Mouse (Mus musculus): Measurements from ENCODE around the gene Lrrc10b. TPM values are rescaled to one million over a fixed set of nuclear protein-coding genes. Genes with fewer than 3 reads are reported as not detected.
A peak's percentile ranks its signal among the peaks of the same experiment; 100 is the strongest.

Gene Lrrc10b
- 1 to 10 TPM; 3.5 to 6.2 TPM for total RNA-seq (2021)
- long read RNA-seq, experiment 1, transcript Lrrc10b-201 (1 exons, 2,103 nt): major isoform, 9 of 9 reads
- long read RNA-seq, experiment 1, partial matches to known transcripts: 0 of 9 reads
- long read RNA-seq, experiment 1, other reads (novel, unspliced or antisense): 0 of 9 reads
- long read RNA-seq, experiment 2, transcript Lrrc10b-201 (1 exons, 2,103 nt): major isoform, 8 of 8 reads
- long read RNA-seq, experiment 2, partial matches to known transcripts: 0 of 8 reads
- long read RNA-seq, experiment 2, other reads (novel, unspliced or antisense): 0 of 8 reads

DNA sequence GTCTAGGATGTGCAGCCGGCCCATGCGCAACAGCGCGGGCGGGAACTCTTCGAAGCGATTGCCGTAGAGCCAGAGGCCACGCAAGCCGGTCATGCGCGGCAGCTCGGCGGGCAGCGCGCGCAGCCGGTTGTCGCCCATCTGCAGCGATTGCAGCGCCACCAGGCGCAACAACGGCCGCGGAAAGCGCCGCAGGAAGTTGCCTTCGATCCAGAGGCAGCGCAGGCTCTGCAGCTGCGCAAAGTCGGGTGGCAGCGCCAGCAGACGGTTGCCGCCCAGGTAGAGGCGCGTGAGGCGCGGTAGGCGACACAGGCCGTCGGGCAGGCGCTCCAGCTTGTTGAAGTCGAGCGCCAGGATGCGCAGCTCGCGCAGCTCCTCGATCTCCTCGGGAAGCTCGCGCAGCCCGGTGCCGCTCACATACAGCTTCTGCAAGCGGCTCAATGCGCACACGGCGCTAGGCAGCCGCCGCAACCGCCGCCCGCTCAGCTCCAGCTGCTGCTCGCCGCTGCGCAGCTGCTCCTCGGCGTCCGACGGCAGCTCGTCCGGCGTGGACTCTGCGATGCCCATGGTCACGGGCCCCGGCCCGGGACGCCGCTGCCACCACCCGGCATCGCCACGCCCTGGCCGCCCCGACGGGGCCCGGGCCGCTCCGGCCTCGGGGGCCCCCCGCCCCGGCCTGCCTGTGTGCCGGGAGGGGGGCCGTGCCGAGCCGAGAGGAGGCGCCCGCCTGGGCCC, at the start of gene Lrrc10b:
TSS of gene Lrrc10b (minus strand) at position 722 of the 732 bp plus-strand sequence.
- peak; percentile 70 for DNase-seq

- DNase-seq: peak; percentile 32 to 58
Observed at GRCm38 (mm10) chr19:10502571-10502970, 45.3 kb upstream of the Lrrc10b start.

- no peak for DNase-seq
Observed at GRCm38 (mm10) chr19:10500581-10500980, 43.3 kb upstream of the Lrrc10b start.

DNA sequence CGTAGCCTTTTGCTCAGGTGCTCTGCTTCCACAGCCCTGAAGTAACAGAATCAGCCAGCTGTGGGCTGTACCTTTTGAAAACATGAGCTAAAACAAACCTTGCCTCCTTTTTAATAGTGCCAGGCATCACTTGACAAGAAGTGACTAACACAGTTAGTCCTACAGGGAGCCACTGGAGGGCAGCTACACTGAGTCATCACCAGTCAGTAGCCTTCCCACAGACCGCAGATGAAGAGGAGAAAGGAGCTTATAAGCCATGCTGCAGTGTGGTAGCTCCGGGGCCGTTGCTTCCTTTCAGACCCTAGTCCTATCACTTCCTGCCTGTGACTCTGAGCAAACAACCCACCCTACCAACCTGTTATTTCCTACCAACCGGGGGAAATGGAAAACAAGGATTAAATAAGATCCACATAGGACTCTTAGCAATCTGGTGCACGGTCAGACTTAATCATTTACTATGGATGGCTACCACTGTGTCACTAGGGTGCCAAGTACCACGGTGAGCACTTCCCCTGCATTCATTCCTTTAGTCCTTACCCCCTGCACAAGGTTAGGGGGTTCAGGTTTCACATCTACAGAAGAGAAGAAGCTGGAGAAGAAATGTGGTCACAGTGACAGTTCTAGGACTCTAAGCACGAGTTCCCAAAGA, 40.4 kb upstream of the Lrrc10b start:
- peak; percentile 35 to 42 for DNase-seq

- no peak for DNase-seq
Observed at GRCm38 (mm10) chr19:10496976-10497375, 39.7 kb upstream of the Lrrc10b start.

DNA sequence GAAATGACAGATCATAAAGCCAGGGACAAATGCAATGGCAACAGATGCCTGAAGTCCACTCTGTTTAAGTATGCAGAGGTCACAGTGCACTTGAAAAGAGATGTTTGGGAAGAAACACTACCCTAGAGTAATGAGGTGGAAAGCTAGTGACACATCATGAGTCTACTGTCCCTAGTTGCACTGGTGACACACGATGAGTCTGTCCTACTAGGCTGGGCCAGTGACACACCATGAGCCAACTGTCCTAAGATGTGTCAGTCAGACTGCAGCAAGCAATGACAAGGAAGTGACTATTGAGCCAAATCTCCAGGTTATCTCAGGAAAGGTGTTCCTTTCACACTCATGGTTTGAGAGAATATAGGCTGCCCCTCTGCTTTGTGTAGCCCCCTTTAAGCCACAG, 38.4 kb upstream of the Lrrc10b start:
- DNase-seq: peak; percentile 53 to 57

GRCm38 (mm10) chr19:10486264-10486738, 29.0 kb upstream of the Lrrc10b start:
- DNase-seq: peak; percentile 23 to 57

- no peak for DNase-seq
Observed at GRCm38 (mm10) chr19:10482703-10483102, 25.4 kb upstream of the Lrrc10b start, which contains the start of gene Ppp1r32. Ppp1r32 (minus strand) TSS chr19:10482928.

DNA sequence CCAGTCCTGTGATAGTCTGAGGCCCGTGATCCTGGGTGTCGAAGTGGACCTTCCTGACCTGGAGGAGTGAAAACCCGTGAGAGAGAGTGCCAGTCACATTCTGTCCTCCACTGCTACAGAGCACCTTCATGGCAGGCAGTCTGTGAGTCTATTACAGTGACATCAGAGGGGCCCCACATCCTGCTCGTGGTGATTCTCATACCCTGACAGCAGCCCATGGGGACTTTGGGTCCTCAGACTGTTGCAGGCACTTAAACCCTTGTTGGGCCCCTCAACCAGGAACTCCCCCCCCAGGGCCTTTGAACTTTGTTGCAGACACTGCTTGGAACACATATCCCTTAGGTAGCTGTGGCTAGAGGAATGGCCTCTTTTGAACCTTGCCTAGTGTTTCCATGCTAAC, 22.3 kb upstream of the Lrrc10b start:
- DNase-seq: no peak

DNA sequence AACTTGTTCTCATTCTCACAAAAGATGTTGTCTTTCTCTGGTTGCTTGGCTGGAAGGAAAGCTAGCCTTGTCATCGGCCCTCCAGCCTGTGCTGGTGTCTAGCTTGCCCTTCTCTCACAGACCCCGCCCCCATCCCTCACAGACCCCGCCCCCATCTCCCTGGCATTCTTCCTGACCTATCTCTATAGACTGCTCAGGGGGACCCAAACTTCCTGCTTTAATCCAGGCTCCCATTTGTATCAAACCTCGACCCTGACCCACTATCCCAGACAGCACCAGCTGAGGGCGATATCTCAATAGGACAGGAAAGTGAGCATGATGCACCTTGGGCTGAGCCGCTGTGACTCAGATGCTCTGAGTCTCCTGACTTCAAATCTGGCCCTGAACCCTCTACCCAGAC, 16.5 kb upstream of the Lrrc10b start:
- DNase-seq: no peak

- DNase-seq: no peak
Observed at GRCm38 (mm10) chr19:10472958-10473357, 15.7 kb upstream of the Lrrc10b start.

GRCm38 (mm10) chr19:10469171-10469658, 11.9 kb upstream of the Lrrc10b start:
- peak; percentile 18 to 20 for DNase-seq

DNA sequence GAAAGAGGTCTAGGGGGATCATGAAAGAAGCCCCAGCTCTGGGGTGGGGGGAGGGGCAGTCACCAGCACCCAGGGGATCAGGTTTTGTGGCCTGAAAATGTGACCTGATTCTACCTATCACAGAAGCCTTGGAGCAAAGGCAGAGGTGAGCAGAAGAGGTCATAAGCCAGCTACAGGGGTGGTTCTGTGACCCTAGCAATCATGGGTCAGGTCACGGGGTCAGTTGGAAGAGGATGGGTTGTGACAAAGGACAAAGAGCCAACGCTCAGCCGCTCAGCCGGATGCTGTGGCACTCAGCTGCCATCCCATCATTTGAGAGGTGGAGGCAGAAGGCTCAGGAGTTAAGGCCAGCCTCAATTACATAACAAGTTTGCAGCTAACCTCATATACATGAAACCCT, 7.2 kb upstream of the Lrrc10b start:
- no peak for DNase-seq

DNA sequence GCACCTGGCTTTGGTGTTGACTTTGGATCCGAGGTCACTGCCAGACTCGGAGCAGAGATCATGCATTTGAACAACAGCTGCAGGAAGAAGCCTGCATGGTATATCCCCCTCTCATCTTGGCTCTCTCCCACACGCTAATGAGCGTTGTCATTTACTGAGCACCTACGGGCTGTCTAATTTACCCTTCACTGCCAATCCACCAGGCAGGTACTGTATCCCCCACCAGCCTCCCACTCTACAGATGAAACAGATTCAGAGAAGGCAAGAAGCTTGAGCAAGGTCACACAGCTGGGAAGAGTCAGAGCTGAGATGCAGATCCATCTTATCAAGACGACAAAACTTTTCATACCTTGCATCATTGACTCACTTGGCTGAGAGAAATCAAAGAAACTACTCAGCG, 4.3 kb upstream of the Lrrc10b start:
- DNase-seq: no peak

DNA sequence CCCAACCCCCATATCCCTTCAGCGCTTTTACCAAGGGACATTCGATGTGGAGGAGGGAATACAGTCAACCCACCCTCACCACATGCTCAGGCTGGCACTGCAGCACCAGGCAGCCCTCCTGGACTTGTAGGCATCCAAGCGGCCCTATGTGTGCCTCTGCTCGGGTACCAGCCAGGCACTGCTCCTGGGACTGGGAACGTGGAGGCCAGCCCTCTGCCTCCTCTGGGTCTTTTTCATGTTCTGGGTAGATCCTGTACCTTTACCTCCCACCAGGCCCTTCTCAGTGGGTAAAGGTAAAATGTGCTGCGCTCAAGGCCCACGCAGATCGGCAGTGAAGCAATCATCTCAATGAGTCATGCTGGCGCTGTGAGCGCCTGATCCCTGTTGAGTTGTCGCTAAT, 2.6 kb upstream of the Lrrc10b start:
- no peak for DNase-seq

DNA sequence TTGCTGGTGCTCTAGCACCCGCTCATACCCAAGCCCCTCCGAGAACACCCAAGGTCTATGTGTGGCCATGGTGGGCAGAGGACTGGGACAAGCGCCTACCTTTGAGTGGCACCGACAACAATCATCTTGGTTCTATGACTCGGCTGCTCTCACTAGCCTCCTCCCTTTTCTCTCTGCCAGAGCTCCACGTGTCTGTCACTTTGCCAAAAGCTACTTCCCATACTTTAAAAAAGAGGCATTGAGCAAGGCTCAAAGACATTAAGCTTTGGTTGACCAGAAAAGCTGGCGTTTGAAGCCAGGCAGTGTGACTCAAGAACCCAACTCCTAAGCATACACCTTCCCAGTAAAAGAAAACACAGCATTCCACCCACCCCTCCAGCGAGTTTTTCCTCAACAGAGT, 823 bp upstream of the Lrrc10b start:
- DNase-seq: peak; percentile 50 to 56

DNA sequence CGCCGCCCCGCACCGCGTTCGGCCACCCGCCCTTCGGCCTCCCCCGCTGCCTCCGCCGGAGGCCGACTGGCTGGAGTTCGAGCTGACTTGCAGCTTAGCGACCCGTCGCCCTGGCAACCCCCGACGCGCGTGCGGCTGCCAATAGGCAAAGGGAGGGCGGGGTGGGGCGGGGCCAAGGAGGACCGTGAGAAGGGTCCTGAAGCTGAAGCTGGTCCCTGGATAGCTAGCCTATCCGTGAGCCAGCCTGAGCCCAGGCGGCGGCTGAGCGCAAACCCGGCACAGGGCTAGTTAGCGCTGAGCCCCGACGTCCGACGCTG, 169 bp upstream of the Lrrc10b start:
- DNase-seq: peak; percentile 75 to 83

DNA sequence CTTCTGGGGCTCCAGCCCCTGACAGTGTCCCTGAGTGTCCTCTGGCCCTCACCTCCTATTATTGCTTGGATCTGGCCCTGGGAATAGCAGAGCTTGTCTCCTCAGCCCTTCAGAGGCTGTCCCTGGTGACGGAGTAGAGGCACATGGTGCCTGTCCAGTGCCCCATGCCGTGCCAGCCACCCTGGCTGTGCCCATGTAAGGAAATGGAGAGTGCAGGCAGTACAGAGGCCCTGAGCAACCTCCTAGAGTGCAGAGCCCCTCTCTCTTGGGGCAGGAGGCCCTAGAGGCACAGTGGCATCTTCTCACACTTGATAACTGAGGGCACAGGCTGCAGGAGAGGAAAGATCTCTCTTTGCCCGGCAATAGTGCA, 1.9 kb downstream of the Lrrc10b start:
- DNase-seq: no peak

- peak in 1 of 2 experiments; percentile 35 for DNase-seq
Observed at GRCm38 (mm10) chr19:10454718-10455436, 2.4 kb downstream of the Lrrc10b start.

GRCm38 (mm10) chr19:10449708-10450107, 7.6 kb downstream of the Lrrc10b start:
- peak; percentile 59 to 73 for DNase-seq

- DNase-seq: no peak
Observed at GRCm38 (mm10) chr19:10449190-10449589, 8.1 kb downstream of the Lrrc10b start.

DNA sequence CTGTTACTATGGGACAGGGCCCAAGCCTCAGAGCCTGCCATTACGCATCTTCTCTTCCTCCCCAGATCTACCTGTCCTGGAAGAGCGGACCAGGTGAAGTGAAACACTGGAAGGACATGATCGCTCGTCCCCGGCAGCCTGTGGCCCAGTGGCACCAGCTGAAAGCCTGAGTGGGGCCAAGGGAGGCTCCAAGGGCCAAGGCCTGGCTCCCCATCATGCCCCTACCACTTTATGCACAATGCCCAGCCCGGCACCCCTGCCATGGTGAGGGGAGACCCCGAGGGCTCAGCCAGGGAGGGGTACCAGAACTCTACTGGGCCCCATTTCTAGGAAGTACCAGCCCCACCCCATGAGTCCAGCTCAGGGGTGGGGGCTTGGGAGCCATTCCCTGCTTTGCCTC, 9.0 kb downstream of the Lrrc10b start:
- DNase-seq: no peak

Measured in adrenal gland, postnatal 36 days (tissue).